Mouse (Mus musculus) hindbrain, embryonic 14.5 days (tissue): Measurements from ENCODE around the gene Xpnpep3. TPM values are rescaled to one million over a fixed set of nuclear protein-coding genes. Genes with fewer than 3 reads are reported as not detected.

Source experiments
- ATAC-seq: fragments of 200-750 bp; cut with Nextera tagmentation; 2 replicates; pipeline ENCODE4 v1.8.0; 2017; ENCODE audit warnings: moderate number of reproducible peaks, mild to moderate bottlenecking, moderate TSS enrichment, moderate library complexity; ENCODE audit not compliant: low FRiP score
- DNase-seq: peaks from one replicate; pipeline ENCODE4 v3.0.0-alpha.2; 2015; ENCODE audit warnings: low spot score
- H3K27ac ChIP-seq: fragments of 300-500 bp; sonication (generic); 2 replicates; pipeline ENCODE4 v1.5.1; 2014; ENCODE audit warnings: mild to moderate bottlenecking, moderate library complexity
- H3K27me3 ChIP-seq: fragments of 300-500 bp; sonication (generic); 2 replicates; pipeline ENCODE4 v1.6.1; 2014; ENCODE audit warnings: mild to moderate bottlenecking, low read length, mixed read lengths; ENCODE audit not compliant: control insufficient read depth, insufficient read depth
- H3K36me3 ChIP-seq: fragments of 300-500 bp; sonication (generic); replicated peaks from 2 replicates; pipeline ENCODE4 v1.6.1; 2014; ENCODE audit not compliant: control insufficient read depth, insufficient read depth
- H3K4me1 ChIP-seq: fragments of 300-500 bp; sonication (generic); replicated peaks from 2 replicates; pipeline ENCODE4 v1.6.1; 2014; ENCODE audit warnings: antibody characterized with exemption, low read length, mixed read lengths; ENCODE audit not compliant: control insufficient read depth, insufficient read depth
- H3K4me2 ChIP-seq: fragments of 300-500 bp; sonication (generic); replicated peaks from 2 replicates; pipeline ENCODE4 v1.6.1; 2014; ENCODE audit warnings: mild to moderate bottlenecking, moderate library complexity
- H3K4me3 ChIP-seq: fragments of 300-500 bp; sonication (generic); replicated peaks from 2 replicates; pipeline ENCODE4 v1.5.1; 2014; ENCODE audit warnings: mild to moderate bottlenecking, low read length
- H3K9ac ChIP-seq: fragments of 300-500 bp; sonication (generic); 2 replicates; pipeline ENCODE4 v1.6.1; 2014
- H3K9me3 ChIP-seq: fragments of 300-500 bp; sonication (generic); 2 replicates; pipeline ENCODE4 v1.6.1; 2016; ENCODE audit warnings: low read length; ENCODE audit not compliant: control insufficient read depth
- WGBS: fragments of 180-500 bp; shearing (Covaris S2); extraction: QIAGEN DNeasy Blood & Tissue Kit; methylation state at CpG from one replicate; pipeline ENCODE4 v1.1.7; 2014; 5-methylcytosine and 5-hydroxymethylcytosine counted together
- polyA plus RNA-seq: library from polyadenylated mRNA; unstranded; fragments of >200 nt; fragmentation: Nextera tagmentation; extraction: Ambion mirVana; gene quantifications from 2 replicates; pipeline ENCODE4 v1.2.1, GENCODE M21; 2014

The Xpnpep3 gene
- polyA plus RNA-seq, 1 experiment from 2014 or later, result 5.3 TPM

DNA sequence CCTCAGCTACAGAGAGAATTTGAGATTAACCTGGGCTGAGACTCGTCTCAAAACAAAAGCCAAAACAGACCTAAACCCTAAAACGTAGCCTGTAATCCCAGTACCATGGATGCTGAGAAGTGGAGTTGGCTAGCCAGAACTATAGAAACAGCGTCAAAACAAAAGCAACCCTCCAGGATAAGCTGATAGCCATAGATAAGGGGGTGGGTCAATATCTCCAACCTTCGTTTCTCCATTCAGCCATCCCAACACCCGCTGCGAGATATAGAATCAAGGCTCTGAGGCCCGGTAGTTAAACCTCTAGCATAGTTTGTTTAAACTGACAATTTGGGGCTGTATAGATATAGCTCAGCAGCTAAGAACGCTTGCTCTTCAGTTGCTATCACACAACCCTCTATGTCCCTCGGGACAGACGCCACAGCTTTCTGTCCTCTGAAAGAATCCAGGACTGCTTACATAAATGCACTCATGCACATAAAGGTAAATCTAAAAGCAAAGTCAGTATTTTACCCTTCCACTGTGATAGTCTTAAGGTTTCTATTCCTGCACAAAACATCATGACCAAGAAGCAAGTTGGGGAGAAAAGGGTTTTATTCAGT is 38.4 kb upstream of the Xpnpep3 start:
- no peaks in the 10 kb centered on the region for H3K9me3 ChIP-seq
- no peak overlapping the region for H3K4me3 ChIP-seq
- 45% methylated on average over 10 of the region's 10 CpGs for WGBS
- no peak overlapping the region for H3K9ac ChIP-seq
- peaks cover 21% of the 10 kb centered on the region for H3K4me1 ChIP-seq
- no peak for ATAC-seq
- H3K36me3 ChIP-seq, result peaks cover 42% of the 10 kb centered on the region
- no peak overlapping the region for H3K27ac ChIP-seq
- no peak for DNase-seq
- no peaks in the 10 kb centered on the region for H3K27me3 ChIP-seq
- H3K4me2 ChIP-seq, result 0 out of 2 replicates have a peak overlapping the region, but pooled peaks have one; percentile 92

DNA sequence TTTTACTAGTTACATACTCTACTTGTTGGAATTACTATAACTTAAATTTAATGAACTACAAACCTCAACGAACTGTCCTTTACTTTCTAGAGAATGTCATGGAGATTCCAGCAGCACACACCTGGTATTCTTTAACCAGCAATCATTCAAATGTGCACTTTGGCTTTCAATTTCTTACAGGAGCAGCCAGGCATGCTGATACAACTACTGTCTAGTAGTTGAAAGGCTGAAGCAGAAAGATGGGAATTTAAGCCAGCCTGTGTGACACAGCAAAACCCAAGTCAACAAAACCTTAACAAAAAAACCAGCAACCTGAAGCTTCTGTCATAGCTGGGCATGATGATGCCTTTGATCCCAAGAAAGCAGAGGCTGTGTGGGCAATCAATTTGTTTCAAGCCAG is 37.4 kb upstream of the Xpnpep3 start:
- 88% methylated on average over 1 of the region's 1 CpGs for WGBS
- Histone ChIP-seq H3K9me3 (no peaks in the 10 kb centered on the region), H3K4me2 (no peak overlapping the region), H3K4me1 (peaks cover 16% of the 10 kb centered on the region), H3K27me3 (no peaks in the 10 kb centered on the region), H3K36me3 (peaks cover 52% of the 10 kb centered on the region), H3K27ac (no peak overlapping the region), H3K9ac (no peak overlapping the region), H3K4me3 (no peak overlapping the region)
- ATAC-seq (no peak), DNase-seq (no peak)

DNA sequence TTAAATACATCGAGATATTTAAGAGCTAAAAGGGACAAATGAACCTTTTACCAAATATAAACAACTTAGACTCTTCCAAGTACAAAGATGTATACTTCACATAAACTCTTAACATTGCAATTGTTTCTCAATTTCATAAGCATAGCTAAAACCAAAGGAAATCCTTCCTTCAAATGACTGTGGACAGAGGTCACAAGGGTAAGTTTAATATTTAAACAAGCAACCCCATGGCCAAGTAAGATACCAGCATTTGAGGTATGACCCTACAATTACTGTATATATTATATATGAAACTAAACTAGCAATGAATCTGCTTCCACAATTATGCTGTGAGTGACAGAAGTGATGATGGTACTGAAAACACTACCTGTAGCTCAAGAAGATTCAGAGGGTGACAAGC is 35.7 kb upstream of the Xpnpep3 start:
- Histone ChIP-seq H3K36me3 (peaks cover 69% of the 10 kb centered on the region), H3K9ac (no peak overlapping the region), H3K27ac (no peak overlapping the region), H3K4me2 (no peak overlapping the region), H3K27me3 (no peaks in the 10 kb centered on the region), H3K9me3 (no peaks in the 10 kb centered on the region), H3K4me1 (peaks cover 10% of the 10 kb centered on the region), H3K4me3 (no peak overlapping the region)
- no peak for DNase-seq
- 93% methylated on average over 1 of the region's 1 CpGs for WGBS
- no peak for ATAC-seq

DNA sequence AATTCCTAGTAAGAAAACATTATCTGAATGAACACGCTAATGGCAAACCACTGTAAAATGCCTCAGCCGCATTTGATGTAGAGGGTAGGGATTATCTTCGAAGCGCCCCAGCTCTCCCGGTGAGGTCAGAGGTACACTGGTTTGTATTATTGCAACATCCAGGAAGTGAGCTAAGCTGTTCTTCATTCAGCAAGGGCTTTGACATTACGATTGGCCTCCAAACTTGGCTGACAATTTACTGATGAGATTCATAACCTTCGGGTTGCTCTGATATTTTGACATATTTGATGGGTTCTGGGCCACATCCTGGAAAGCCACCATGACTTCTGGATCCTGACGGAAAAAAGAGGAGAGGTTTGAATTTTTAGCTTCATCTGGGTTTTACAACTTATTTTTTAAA is 34.7 kb upstream of the Xpnpep3 start:
- Histone ChIP-seq H3K4me3 (no peak overlapping the region), H3K36me3 (peaks cover 79% of the 10 kb centered on the region), H3K27ac (no peak overlapping the region), H3K27me3 (no peaks in the 10 kb centered on the region), H3K4me1 (0 out of 2 replicates have a peak, but pooled peaks cover under 1% of the 10 kb centered on the region), H3K9me3 (no peaks in the 10 kb centered on the region), H3K9ac (no peak overlapping the region), H3K4me2 (no peak overlapping the region)
- 97% methylated on average over 8 of the region's 8 CpGs for WGBS
- no peak for ATAC-seq
- DNase-seq, result no peak

DNA sequence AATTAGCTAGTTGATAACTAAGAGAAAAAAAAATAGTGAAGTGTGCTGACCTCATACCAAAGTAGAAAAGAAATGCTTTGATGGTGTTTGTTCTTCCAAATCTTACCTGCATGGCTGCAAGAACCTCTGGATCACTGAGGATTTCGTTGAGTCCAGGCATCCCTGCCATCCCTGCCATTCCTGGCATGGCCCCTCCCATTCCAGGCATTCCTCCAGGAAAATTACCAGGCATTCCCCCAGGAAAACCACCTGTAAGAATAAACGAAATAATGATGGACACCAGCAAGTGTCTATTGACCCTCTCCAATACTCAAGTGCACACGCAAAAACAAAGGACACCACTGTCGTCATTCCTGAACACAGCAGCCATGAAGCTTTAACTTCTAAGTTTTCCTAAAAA is 33.7 kb upstream of the Xpnpep3 start:
- ATAC-seq (no peak), DNase-seq (no peak)
- Histone ChIP-seq H3K27ac (no peak overlapping the region), H3K4me1 (no peaks in the 10 kb centered on the region), H3K4me3 (no peak overlapping the region), H3K36me3 (peaks cover 89% of the 10 kb centered on the region), H3K27me3 (no peaks in the 10 kb centered on the region), H3K9me3 (no peaks in the 10 kb centered on the region), H3K4me2 (no peak overlapping the region), H3K9ac (no peak overlapping the region)
- 93% methylated on average over 4 of the region's 4 CpGs for WGBS

DNA sequence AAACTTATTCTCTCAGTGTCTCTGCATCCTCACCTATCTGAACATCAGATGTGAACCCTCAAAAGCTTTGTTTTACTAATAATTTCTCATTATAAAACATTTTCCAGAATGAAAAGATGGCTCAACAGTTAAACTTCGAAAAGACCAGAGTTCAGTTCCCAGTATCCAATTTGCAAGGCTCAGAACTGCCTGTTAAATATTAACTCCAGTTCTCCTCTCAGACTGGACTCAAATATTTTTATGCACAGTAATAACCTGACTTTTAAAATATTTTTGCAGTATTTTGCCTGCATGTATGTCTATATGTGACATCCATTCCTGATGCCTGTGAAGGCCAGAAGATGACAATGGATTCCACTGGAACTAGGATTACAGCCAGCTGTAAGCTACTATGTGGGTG is 31.3 kb upstream of the Xpnpep3 start:
- peaks cover 97% of the 10 kb centered on the region for H3K36me3 ChIP-seq
- WGBS, result 100% methylated on average over 1 of the region's 1 CpGs
- H3K9me3 ChIP-seq, result no peaks in the 10 kb centered on the region
- no peaks in the 10 kb centered on the region for H3K27me3 ChIP-seq
- no peak overlapping the region for H3K27ac ChIP-seq
- H3K4me3 ChIP-seq, result no peak overlapping the region
- DNase-seq (no peak), ATAC-seq (no peak)
- no peak overlapping the region for H3K9ac ChIP-seq
- no peak overlapping the region for H3K4me2 ChIP-seq
- H3K4me1 ChIP-seq, result no peaks in the 10 kb centered on the region

DNA sequence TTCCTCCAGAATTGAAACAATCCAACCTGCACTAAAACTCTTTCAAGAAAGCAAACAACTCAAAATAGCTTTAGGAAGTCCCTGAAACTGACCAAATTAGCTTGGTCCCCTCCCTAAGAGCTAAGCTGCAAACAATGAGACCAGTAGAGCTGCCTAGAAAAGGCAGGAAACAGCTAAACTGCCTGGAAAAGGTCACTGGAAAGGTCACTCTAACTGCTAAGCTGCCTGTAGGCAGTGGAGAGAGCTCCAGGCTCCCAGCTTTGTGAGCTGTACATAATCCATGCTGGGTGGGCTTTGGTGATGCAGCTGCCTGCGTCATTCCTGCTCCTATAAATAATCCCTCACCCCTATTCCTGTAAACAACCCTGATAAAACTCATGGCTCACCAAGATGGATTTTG is 29.6 kb upstream of the Xpnpep3 start:
- no peak overlapping the region for H3K9ac ChIP-seq
- no peak overlapping the region for H3K27ac ChIP-seq
- no peak overlapping the region for H3K4me2 ChIP-seq
- H3K27me3 ChIP-seq, result no peaks in the 10 kb centered on the region
- no peaks in the 10 kb centered on the region for H3K9me3 ChIP-seq
- H3K4me1 ChIP-seq, result no peaks in the 10 kb centered on the region
- 75% methylated on average over 1 of the region's 1 CpGs for WGBS
- peaks cover 95% of the 10 kb centered on the region for H3K36me3 ChIP-seq
- no peak overlapping the region for H3K4me3 ChIP-seq
- no peak for DNase-seq
- ATAC-seq, result no peak

DNA sequence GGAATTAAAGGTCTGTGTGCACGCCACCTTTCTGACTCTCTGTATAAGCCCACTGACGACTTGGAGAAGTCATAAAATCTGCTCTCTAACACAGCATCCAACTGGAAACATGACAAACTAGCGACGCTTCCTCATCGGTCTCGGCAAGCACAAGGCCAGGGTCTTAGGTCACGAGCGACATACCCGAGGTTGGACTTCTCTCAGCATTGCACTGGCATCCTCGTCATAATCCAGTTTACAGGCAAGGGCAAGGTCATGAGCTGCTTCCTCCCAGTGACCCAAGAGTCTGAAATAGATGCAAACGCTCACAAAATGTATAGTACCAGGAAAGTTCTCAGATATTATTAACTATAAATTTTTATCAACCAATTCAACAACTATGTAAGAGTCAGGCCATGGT is 25.3 kb upstream of the Xpnpep3 start:
- no peaks in the 10 kb centered on the region for H3K27me3 ChIP-seq
- no peaks in the 10 kb centered on the region for H3K9me3 ChIP-seq
- no peak overlapping the region for H3K27ac ChIP-seq
- DNase-seq, result no peak
- peaks cover 86% of the 10 kb centered on the region for H3K36me3 ChIP-seq
- no peak overlapping the region for H3K9ac ChIP-seq
- no peaks in the 10 kb centered on the region for H3K4me1 ChIP-seq
- 95% methylated on average over 11 of the region's 11 CpGs for WGBS
- ATAC-seq, result no peak
- no peak overlapping the region for H3K4me3 ChIP-seq
- no peak overlapping the region for H3K4me2 ChIP-seq

DNA sequence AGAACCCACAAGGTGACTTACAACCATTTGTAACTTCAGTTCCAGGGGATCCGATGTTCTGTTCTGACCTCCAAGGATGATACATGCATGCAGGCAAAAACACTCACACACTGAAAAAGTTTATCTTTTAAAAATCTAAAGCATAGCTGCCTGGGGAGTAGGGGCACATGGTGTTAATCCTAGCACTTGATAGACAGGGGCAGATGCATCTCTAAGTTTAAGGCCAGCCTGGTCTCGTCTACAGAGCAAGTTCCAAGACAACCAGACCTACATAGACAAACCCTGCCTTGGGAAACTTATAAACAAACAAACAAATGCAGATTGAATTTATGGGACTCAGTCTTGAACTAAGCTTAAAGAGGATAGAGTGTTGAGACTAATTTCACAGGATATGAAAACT is 21.1 kb upstream of the Xpnpep3 start:
- Histone ChIP-seq H3K36me3 (peaks cover 88% of the 10 kb centered on the region), H3K27ac (no peak overlapping the region), H3K4me2 (no peak overlapping the region), H3K27me3 (no peaks in the 10 kb centered on the region), H3K9me3 (no peaks in the 10 kb centered on the region), H3K4me1 (no peaks in the 10 kb centered on the region), H3K9ac (no peak overlapping the region), H3K4me3 (no peak overlapping the region)
- ATAC-seq (no peak), DNase-seq (no peak)
- WGBS, result 82% methylated on average over 2 of the region's 2 CpGs

DNA sequence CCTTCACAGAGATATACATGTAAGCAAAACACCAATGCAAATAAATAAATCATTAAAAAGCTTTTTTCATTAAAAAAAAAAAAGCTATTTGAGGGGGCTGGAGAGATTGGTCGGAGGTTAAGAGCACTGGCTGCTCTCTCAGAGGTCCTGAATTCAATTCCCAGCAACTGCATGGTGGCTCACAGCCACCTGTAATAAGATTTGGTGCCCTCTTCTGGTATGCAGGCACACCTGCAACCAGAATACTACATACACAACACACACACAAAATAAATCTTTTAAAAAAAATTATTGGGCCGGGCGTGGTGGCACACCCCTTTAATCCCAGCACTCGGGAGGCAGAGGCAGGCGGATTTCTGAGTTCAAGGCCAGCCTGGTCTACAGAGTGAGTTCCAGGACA is 13.6 kb upstream of the Xpnpep3 start:
- H3K9ac ChIP-seq, result no peak overlapping the region
- WGBS, result 94% methylated on average over 5 of the region's 5 CpGs
- H3K4me3 ChIP-seq, result no peak overlapping the region
- H3K36me3 ChIP-seq, result peaks cover 97% of the 10 kb centered on the region
- ATAC-seq (no peak), DNase-seq (no peak)
- no peak overlapping the region for H3K27ac ChIP-seq
- no peaks in the 10 kb centered on the region for H3K27me3 ChIP-seq
- no peak overlapping the region for H3K4me2 ChIP-seq
- H3K9me3 ChIP-seq, result no peaks in the 10 kb centered on the region
- H3K4me1 ChIP-seq, result no peaks in the 10 kb centered on the region
